Mouse (Mus musculus): ENCODE results near the gene Phb2. TPM values are rescaled to one million over a fixed set of nuclear protein-coding genes. Genes with fewer than 3 reads are reported as not detected.

Gene Phb2
- polyA plus RNA-seq, 1 experiment from 2014 or later = 237 TPM

DNA sequence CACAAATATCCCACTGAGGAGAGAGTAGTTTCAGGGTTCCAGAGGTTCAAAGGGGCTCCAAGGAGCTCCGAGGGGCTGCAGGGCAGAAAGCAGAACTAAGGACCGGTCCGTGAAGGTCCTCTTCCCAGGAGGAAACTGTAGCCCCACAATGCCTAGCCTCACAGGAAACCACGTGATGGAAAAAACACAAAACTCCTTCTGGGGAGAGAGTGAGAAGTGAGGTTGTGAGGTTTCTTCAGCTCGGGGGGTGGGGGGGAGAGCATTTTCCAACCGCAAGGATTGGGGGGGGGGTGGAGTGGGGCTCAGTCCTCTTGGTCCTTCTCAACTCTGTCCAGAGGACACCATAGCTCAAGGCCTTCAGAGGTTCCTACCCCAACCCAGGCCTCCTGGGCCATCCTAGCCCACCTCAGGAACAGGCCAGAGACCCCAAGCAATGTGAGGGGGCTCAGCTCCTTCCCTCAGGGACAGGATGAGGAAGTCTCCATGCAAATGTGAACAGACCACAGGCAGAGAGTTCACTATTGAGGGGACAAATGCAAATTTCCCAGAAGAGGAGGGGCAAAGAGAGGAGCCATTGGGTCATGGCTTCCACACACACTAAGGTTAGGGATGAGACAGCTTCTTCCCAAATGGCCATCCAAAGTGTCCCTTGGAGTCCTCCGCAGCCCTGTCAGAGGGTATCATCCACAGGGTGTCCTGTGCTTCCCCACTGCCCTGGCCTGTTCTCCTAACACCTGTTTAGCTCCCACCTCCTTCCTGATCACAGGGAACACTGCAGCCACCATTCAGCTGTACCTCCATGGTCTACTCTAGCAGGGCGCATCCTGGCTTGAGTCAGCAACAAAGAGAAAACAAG lies 17.9 kb downstream of the Phb2 start:
- H3K9ac ChIP-seq (ENCODE audit: low read length) = no peak overlapping the region
- no peak overlapping the region for H3K27ac ChIP-seq (ENCODE audit: low read depth, low read length)
- no peak overlapping the region for H3K4me3 ChIP-seq (ENCODE audit: low read depth, low read length)
- no peak for ATAC-seq
- no peak overlapping the region for H3K4me2 ChIP-seq (ENCODE audit: low read length)
- no peaks in the 10 kb centered on the region for H3K4me1 ChIP-seq (ENCODE audit: control insufficient read depth, insufficient read depth, low read length)
- no peak for DNase-seq (ENCODE audit: low spot score)
- no peaks in the 10 kb centered on the region for H3K27me3 ChIP-seq (replicated peaks; ENCODE audit: control insufficient read depth, insufficient read depth, low read length)
- no peaks in the 10 kb centered on the region for H3K36me3 ChIP-seq (ENCODE audit: control insufficient read depth, insufficient read depth, low read length)
- no peaks in the 10 kb centered on the region for H3K9me3 ChIP-seq (replicated peaks; ENCODE audit: control insufficient read depth, low read length)
- WGBS = 91% methylated on average over 8 of the region's 8 CpGs

DNA sequence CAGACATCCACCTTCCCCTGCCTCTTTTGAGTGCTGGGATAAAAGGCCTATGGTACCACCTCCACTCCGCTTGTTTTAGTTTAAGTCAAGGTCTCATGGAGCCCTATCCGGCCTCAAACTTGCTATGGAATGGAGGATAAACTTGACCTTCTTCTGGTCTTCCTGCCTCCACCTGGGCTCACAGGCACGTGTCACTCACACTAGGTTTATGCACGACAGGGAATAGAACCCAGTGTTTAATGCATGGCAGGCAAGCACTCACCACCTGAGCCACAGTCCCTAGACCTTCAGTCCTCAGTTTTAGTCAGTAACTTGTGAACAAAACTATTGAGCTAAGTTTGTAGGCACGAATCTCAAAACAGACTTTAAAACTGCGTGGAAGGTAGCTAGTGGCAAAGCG lies 18.9 kb downstream of the Phb2 start:
- no peak for ATAC-seq
- Histone ChIP-seq H3K4me3 (ENCODE audit: low read depth, low read length) (no peak overlapping the region), H3K4me2 (ENCODE audit: low read length) (no peak overlapping the region), H3K27ac (ENCODE audit: low read depth, low read length) (no peak overlapping the region), H3K9me3 (replicated peaks; ENCODE audit: control insufficient read depth, low read length) (no peaks in the 10 kb centered on the region), H3K27me3 (replicated peaks; ENCODE audit: control insufficient read depth, insufficient read depth, low read length) (no peaks in the 10 kb centered on the region), H3K9ac (ENCODE audit: low read length) (no peak overlapping the region), H3K36me3 (ENCODE audit: control insufficient read depth, insufficient read depth, low read length) (no peaks in the 10 kb centered on the region), H3K4me1 (ENCODE audit: control insufficient read depth, insufficient read depth, low read length) (no peaks in the 10 kb centered on the region)
- 90% methylated on average over 7 of the region's 7 CpGs for WGBS
- no peak for DNase-seq (ENCODE audit: low spot score)

DNA sequence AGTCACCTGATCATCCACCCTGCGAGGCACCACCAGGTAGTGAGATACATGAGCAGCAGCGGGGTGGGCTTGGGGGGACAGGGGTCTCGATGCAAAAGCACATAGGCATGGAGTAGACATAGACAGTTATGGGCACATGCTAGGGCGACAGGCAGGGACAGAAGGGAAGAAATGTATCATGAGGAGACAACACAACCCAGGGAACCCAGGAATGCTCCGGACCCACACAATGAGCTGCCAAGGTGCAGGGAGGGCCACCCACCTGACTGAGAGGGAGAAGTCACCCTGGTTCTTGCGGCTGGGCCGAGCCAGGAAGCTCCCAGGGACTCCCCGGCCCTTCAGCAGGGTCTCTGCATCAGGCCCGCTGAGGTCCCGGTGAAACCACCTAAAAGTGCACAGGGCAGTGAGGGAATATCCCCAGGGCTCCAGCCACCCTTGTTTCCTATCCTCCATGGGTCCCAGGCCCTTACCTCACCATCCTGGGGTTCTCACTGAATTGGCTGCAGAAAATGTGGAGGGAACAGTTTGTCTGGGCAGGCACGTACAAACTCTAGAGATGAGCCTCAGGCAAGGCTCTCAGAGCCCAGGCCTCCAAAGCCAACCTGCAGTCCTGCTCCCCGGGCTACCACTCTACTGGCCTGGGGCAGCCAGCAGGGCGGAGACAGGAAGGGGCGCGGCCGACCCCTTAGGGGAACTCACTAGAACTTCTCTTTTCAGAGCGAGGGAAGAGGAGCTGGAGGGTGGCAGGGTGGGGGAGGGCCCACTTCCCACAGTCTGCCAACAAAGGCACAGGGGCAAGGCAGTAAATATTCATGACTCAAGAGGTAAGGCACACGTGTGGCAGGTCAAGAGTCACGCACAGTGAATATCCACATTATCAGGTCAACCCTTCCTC lies 20.6 kb downstream of the Phb2 start:
- Histone ChIP-seq H3K4me2 (ENCODE audit: low read length) (no peak overlapping the region), H3K27me3 (replicated peaks; ENCODE audit: control insufficient read depth, insufficient read depth, low read length) (no peaks in the 10 kb centered on the region), H3K27ac (ENCODE audit: low read depth, low read length) (no peak overlapping the region), H3K4me3 (ENCODE audit: low read depth, low read length) (no peak overlapping the region), H3K9ac (ENCODE audit: low read length) (no peak overlapping the region), H3K9me3 (replicated peaks; ENCODE audit: control insufficient read depth, low read length) (no peaks in the 10 kb centered on the region), H3K36me3 (ENCODE audit: control insufficient read depth, insufficient read depth, low read length) (no peaks in the 10 kb centered on the region), H3K4me1 (ENCODE audit: control insufficient read depth, insufficient read depth, low read length) (no peaks in the 10 kb centered on the region)
- ATAC-seq (no peak), DNase-seq (ENCODE audit: low spot score) (no peak)
- 58% methylated on average over 19 of the region's 19 CpGs for WGBS

DNA sequence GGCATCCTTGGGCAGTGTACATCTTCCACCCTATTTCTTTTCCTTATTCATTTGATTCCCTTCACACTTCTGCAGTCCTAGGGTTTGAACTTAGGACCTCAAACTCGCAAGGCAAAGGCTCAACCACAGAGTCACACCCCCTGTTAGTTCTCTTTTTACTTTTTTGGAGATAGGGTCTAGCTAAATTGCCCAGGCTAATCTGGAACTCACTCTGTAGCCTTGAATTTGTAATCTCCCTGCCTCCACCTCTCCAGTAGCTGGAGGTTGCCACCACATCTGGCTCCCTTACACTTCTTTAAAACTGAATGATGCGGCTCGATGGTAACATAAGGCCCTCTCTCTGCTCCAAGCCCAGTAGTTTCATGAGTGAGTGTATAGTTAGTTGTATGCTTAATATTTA lies 22.3 kb downstream of the Phb2 start:
- DNase-seq (ENCODE audit: low spot score) (no peak), ATAC-seq (no peak)
- WGBS = 91% methylated on average over 3 of the region's 3 CpGs

DNA sequence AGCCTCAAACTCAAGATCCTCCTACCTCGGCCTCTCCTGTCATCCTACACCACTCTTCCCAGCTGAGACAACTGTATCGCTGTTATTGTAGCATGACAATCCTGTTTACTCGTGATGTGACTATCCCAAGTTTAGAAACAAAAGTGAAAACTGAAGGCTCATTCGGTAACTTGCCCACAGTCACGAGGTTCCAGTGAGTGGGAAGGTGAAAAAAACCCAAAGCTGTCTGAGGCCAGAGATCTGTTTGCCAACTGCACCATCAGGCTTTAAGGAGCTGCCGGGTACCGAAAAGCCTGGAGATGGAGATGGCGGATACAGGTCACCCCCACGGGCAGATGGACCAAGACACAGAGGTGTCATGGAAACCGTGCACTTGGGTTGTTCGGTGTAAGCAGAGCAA lies 24.9 kb downstream of the Phb2 start:
- Histone ChIP-seq H3K4me3 (ENCODE audit: low read depth, low read length) (no peak overlapping the region), H3K9me3 (replicated peaks; ENCODE audit: control insufficient read depth, low read length) (no peaks in the 10 kb centered on the region), H3K27ac (ENCODE audit: low read depth, low read length) (no peak overlapping the region), H3K27me3 (replicated peaks; ENCODE audit: control insufficient read depth, insufficient read depth, low read length) (no peaks in the 10 kb centered on the region), H3K4me2 (ENCODE audit: low read length) (no peak overlapping the region), H3K4me1 (ENCODE audit: control insufficient read depth, insufficient read depth, low read length) (peaks cover 16% of the 10 kb centered on the region), H3K36me3 (ENCODE audit: control insufficient read depth, insufficient read depth, low read length) (peaks cover 6% of the 10 kb centered on the region; the same call in 1 of the 2 replicates), H3K9ac (ENCODE audit: low read length) (no peak overlapping the region)
- 90% methylated on average over 11 of the region's 11 CpGs for WGBS
- DNase-seq (ENCODE audit: low spot score) (no peak), ATAC-seq (no peak)

More for the DNA sequence above, 22.3 kb downstream of the Phb2 start:
- Histone ChIP-seq H3K27me3 (replicated peaks; ENCODE audit: control insufficient read depth, insufficient read depth, low read length) (no peaks in the 10 kb centered on the region), H3K4me1 (ENCODE audit: control insufficient read depth, insufficient read depth, low read length) (peaks cover 5% of the 10 kb centered on the region), H3K9me3 (replicated peaks; ENCODE audit: control insufficient read depth, low read length) (no peaks in the 10 kb centered on the region), H3K4me2 (ENCODE audit: low read length) (no peak overlapping the region), H3K27ac (ENCODE audit: low read depth, low read length) (no peak overlapping the region), H3K4me3 (ENCODE audit: low read depth, low read length) (no peak overlapping the region), H3K36me3 (ENCODE audit: control insufficient read depth, insufficient read depth, low read length) (peaks cover 6% of the 10 kb centered on the region; the same call in 1 of the 2 replicates), H3K9ac (ENCODE audit: low read length) (no peak overlapping the region)

- 31% methylated on average over 15 of the region's 15 CpGs for WGBS
- Histone ChIP-seq H3K4me3 (ENCODE audit: low read depth, low read length) (no peak within 1 kb of the TSS), H3K36me3 (ENCODE audit: control insufficient read depth, insufficient read depth, low read length) (peaks cover 20% of the 10 kb centered on the region), H3K4me2 (ENCODE audit: low read length) (peak within 1 kb of the TSS; percentile 77; the same call in 1 of the 2 replicates), H3K4me1 (ENCODE audit: control insufficient read depth, insufficient read depth, low read length) (peaks cover 18% of the 10 kb centered on the region), H3K27me3 (replicated peaks; ENCODE audit: control insufficient read depth, insufficient read depth, low read length) (no peaks in the 10 kb centered on the region), H3K9ac (ENCODE audit: low read length) (peak within 1 kb of the TSS; percentile 88), H3K9me3 (replicated peaks; ENCODE audit: control insufficient read depth, low read length) (no peaks in the 10 kb centered on the region), H3K27ac (ENCODE audit: low read depth, low read length) (no peak within 1 kb of the TSS)
- no peak for DNase-seq (ENCODE audit: low spot score)
- ATAC-seq = no peak
Measured at GRCm38 (mm10) chr6:124738511-124739023, 26.4 kb downstream of the Phb2 start, which contains the start of gene Ptpn6. TSS of gene Ptpn6 (minus strand) at chr6:124738714.

DNA sequence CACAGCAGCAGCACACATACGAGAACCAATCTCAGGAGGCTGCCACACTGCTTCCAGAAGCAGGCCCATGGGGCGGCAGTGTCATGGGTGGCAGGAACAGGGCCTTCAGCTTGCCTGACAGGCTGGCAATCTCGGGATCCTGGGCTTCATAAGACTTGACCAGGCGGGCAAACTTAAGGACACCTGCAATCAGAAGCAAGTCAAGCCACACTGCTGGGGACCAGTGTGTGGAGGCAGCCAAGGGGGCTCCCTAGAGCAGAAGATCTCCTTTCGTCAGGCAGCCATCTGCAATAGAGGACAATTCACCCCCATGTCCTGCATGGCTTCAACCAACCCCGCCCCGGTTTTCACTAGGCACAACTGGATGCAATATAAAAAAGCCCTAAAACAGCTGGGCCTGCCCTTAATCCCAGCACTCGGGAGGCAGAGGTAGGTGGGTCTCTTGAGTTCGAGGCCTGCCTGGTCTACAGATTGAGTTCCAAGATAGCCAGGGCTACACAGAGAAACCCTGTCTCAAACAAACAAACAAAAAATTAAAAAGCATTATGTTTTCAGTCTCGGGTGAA lies 27.2 kb downstream of the Phb2 start:
- Histone ChIP-seq H3K4me3 (ENCODE audit: low read depth, low read length) (no peak overlapping the region), H3K36me3 (ENCODE audit: control insufficient read depth, insufficient read depth, low read length) (peaks cover 28% of the 10 kb centered on the region), H3K9me3 (replicated peaks; ENCODE audit: control insufficient read depth, low read length) (no peaks in the 10 kb centered on the region), H3K4me2 (ENCODE audit: low read length) (peak overlapping the region; percentile 77; the same call in 1 of the 2 replicates), H3K4me1 (ENCODE audit: control insufficient read depth, insufficient read depth, low read length) (peaks cover 18% of the 10 kb centered on the region), H3K27me3 (replicated peaks; ENCODE audit: control insufficient read depth, insufficient read depth, low read length) (no peaks in the 10 kb centered on the region), H3K27ac (ENCODE audit: low read depth, low read length) (no peak overlapping the region), H3K9ac (ENCODE audit: low read length) (peak overlapping the region; percentile 88)
- DNase-seq (ENCODE audit: low spot score) (no peak), ATAC-seq (no peak)
- WGBS = 88% methylated on average over 10 of the region's 10 CpGs

- H3K9ac ChIP-seq (ENCODE audit: low read length) = peak overlapping the region; percentile 88
- H3K4me2 ChIP-seq (ENCODE audit: low read length) = peak overlapping the region; percentile 77
- DNase-seq (ENCODE audit: low spot score) (peak; percentile 77), ATAC-seq (peak; percentile 27)
- H3K27me3 ChIP-seq (replicated peaks; ENCODE audit: control insufficient read depth, insufficient read depth, low read length) = no peaks in the 10 kb centered on the region
- H3K27ac ChIP-seq (ENCODE audit: low read depth, low read length) = peak overlapping the region; percentile 99
- H3K9me3 ChIP-seq (replicated peaks; ENCODE audit: control insufficient read depth, low read length) = no peaks in the 10 kb centered on the region
- peaks cover 37% of the 10 kb centered on the region for H3K36me3 ChIP-seq (ENCODE audit: control insufficient read depth, insufficient read depth, low read length)
- peak overlapping the region; percentile 64 for H3K4me3 ChIP-seq (ENCODE audit: low read depth, low read length)
- WGBS = 0% methylated on average over 29 of the region's 29 CpGs
- H3K4me1 ChIP-seq (ENCODE audit: control insufficient read depth, insufficient read depth, low read length) = peaks cover 21% of the 10 kb centered on the region
Measured at GRCm38 (mm10) chr6:124740211-124740887, 28.2 kb downstream of the Phb2 start.

All from forebrain, embryonic 14.5 days (tissue).